Mouse (Mus musculus) limb, embryonic 10.5 days (tissue): ENCODE measurements around the gene Wbp1. TPM values are rescaled to one million over a fixed set of nuclear protein-coding genes. Genes with fewer than 3 reads are reported as not detected.

ENCODE experiments used
- microRNA counts: library from miRNA; unstranded; fragments of <30 nt; microRNA quantifications from one replicate; lab custom pipeline; 2017
- microRNA-seq: library from miRNA; unstranded; fragments of <30 nt; microRNA quantifications from one replicate; pipeline ENCODE4, GENCODE M21; 2017
- polyA plus RNA-seq: library from polyadenylated mRNA; unstranded; fragments of >200 nt; fragmentation: Nextera tagmentation; extraction: Ambion mirVana; gene quantifications from 2 replicates; pipeline ENCODE4 v1.2.1, GENCODE M21; 2016

Gene Wbp1
- polyA plus RNA-seq, 1 experiment from 2014 or later: 188 TPM

MicroRNA genes within 50 kb of the gene (microRNA counts, 519-probe panel; counts per million panel counts)
- microRNA mmu-miR-3470a+mmu-miR-3470b (lab: Ali Mortazavi, UCI): 684 counts per million, percentile 72 among the panel's probes with 10 or more counts

Small RNA genes lying within 50 kb of the gene (microRNA-seq; reads per million reads assigned to microRNA genes)
- gene Mir3470a: not detected

Other genes with a start within 250 kb of the Wbp1 start
- 0.83 and 1.9 TPM in 2 replicates for gene Sema4f, start 181.8 kb downstream of the Wbp1 start, polyA plus RNA-seq
- 0.19 and 0.33 TPM in 2 replicates for gene M1ap, start 174.7 kb downstream of the Wbp1 start, polyA plus RNA-seq
- gene Dok1, start 88.1 kb downstream of the Wbp1 start, polyA plus RNA-seq: 9.8 and 14.9 TPM in 2 replicates
- 6.3 and 12.8 TPM in 2 replicates for gene Loxl3, start 87.4 kb downstream of the Wbp1 start, polyA plus RNA-seq
- gene Aup1, start 67.0 kb downstream of the Wbp1 start, polyA plus RNA-seq: 167 and 169 TPM in 2 replicates
- gene Htra2, start 66.3 kb downstream of the Wbp1 start, polyA plus RNA-seq: 76.2 and 82.6 TPM in 2 replicates
- gene Dqx1, start 63.7 kb downstream of the Wbp1 start, polyA plus RNA-seq: 1.4 and 1.5 TPM in 2 replicates
- gene Tlx2, start 51.3 kb downstream of the Wbp1 start, polyA plus RNA-seq: 0.16 TPM in 1 of 2 replicates, not detected in the other
- gene Pcgf1, start 43.7 kb downstream of the Wbp1 start, polyA plus RNA-seq: 46.5 and 46.9 TPM in 2 replicates
- 0.82 and 1.5 TPM in 2 replicates for gene Lbx2, start 35.2 kb downstream of the Wbp1 start, polyA plus RNA-seq
- gene Ccdc142, start 20.0 kb downstream of the Wbp1 start, polyA plus RNA-seq: 1.7 and 3.8 TPM in 2 replicates
- 2.1 and 2.8 TPM in 2 replicates for gene Gm42688, start 19.9 kb downstream of the Wbp1 start, polyA plus RNA-seq
- gene Mrpl53, start 12.5 kb downstream of the Wbp1 start, polyA plus RNA-seq: 150 and 163 TPM in 2 replicates
- gene Mogs, start 6.1 kb downstream of the Wbp1 start, polyA plus RNA-seq: 45.3 and 53.8 TPM in 2 replicates
- 17.4 and 17.8 TPM in 2 replicates for gene Ino80b, start 3.9 kb upstream of the Wbp1 start, polyA plus RNA-seq
- gene Rtkn, start 13.9 kb upstream of the Wbp1 start, polyA plus RNA-seq: 34.2 and 51.8 TPM in 2 replicates
- gene Wdr54, start 34.8 kb upstream of the Wbp1 start, polyA plus RNA-seq: 10.9 and 13.7 TPM in 2 replicates
- 0.80 and 1.6 TPM in 2 replicates for gene 1700003E16Rik, start 34.8 kb upstream of the Wbp1 start, polyA plus RNA-seq
- 96.4 and 108 TPM in 2 replicates for gene Dctn1, start 44.4 kb upstream of the Wbp1 start, polyA plus RNA-seq
- gene Slc4a5, start 98.3 kb upstream of the Wbp1 start, polyA plus RNA-seq: 0.23 and 0.25 TPM in 2 replicates
- 64.9 and 94.0 TPM in 2 replicates for gene Mthfd2, start 204.3 kb upstream of the Wbp1 start, polyA plus RNA-seq
- gene Mob1a, start 204.5 kb upstream of the Wbp1 start, polyA plus RNA-seq: 54.1 and 63.3 TPM in 2 replicates
- 162 and 171 TPM in 2 replicates for gene Bola3, start 227.6 kb upstream of the Wbp1 start, polyA plus RNA-seq